Mouse (Mus musculus): ENCODE measurements around the gene Vps29.
"Not testable (repeated sequence)": the region's sequence is repeated elsewhere in the genome, so short reads cannot be mapped to it uniquely, and the experiment has no call there.

Vps29 gene

GRCm38 (mm10) chr5:122353807-122354491 is at the start of gene Vps29, which contains the start of gene Rad9b:
Vps29 (plus strand) TSS chr5:122354369.
Rad9b (minus strand) TSS chr5:122354233.
- DNase-seq (ENCODE audit: low spot score), result peak; percentile 98

- no peak for DNase-seq (ENCODE audit: low spot score)
Observed at GRCm38 (mm10) chr5:122304541-122304940, 49.6 kb upstream of the Vps29 start.

GRCm38 (mm10) chr5:122305472-122305871 is 48.7 kb upstream of the Vps29 start:
- DNase-seq (ENCODE audit: low spot score), result no peak

- DNase-seq (ENCODE audit: low spot score), result no peak
Observed at GRCm38 (mm10) chr5:122306536-122306935, 47.6 kb upstream of the Vps29 start.

- peak; percentile 40 for DNase-seq (ENCODE audit: low spot score)
Observed at GRCm38 (mm10) chr5:122310699-122311098, 43.5 kb upstream of the Vps29 start.

GRCm38 (mm10) chr5:122311692-122312091 is 42.5 kb upstream of the Vps29 start:
- no peak for DNase-seq (ENCODE audit: low spot score)

- DNase-seq (ENCODE audit: low spot score), result no peak
Observed at GRCm38 (mm10) chr5:122312346-122312745, 41.8 kb upstream of the Vps29 start.

- DNase-seq (ENCODE audit: low spot score), result no peak
Observed at GRCm38 (mm10) chr5:122312942-122313684, 41.1 kb upstream of the Vps29 start.

- peak; percentile 58 for DNase-seq (ENCODE audit: low spot score)
Observed at GRCm38 (mm10) chr5:122314966-122315667, 39.1 kb upstream of the Vps29 start.

GRCm38 (mm10) chr5:122317329-122318045 is 36.7 kb upstream of the Vps29 start:
- DNase-seq (ENCODE audit: low spot score), result peak; percentile 43

- DNase-seq (ENCODE audit: low spot score), result peak; percentile 76
Observed at GRCm38 (mm10) chr5:122318100-122318499, 36.1 kb upstream of the Vps29 start.

GRCm38 (mm10) chr5:122318976-122319375 is 35.2 kb upstream of the Vps29 start:
- DNase-seq (ENCODE audit: low spot score), result not testable (repeated sequence)

- DNase-seq (ENCODE audit: low spot score), result no peak
Observed at GRCm38 (mm10) chr5:122319474-122320204, 34.5 kb upstream of the Vps29 start.

- DNase-seq (ENCODE audit: low spot score), result no peak
Observed at GRCm38 (mm10) chr5:122320205-122320781, 33.9 kb upstream of the Vps29 start.

GRCm38 (mm10) chr5:122323523-122323922 is 30.6 kb upstream of the Vps29 start:
- no peak for DNase-seq (ENCODE audit: low spot score)

GRCm38 (mm10) chr5:122324608-122325431 is 29.3 kb upstream of the Vps29 start:
- no peak for DNase-seq (ENCODE audit: low spot score)

GRCm38 (mm10) chr5:122325477-122325876 is 28.7 kb upstream of the Vps29 start:
- no peak for DNase-seq (ENCODE audit: low spot score)

GRCm38 (mm10) chr5:122327283-122327682 is 26.9 kb upstream of the Vps29 start:
- no peak for DNase-seq (ENCODE audit: low spot score)

GRCm38 (mm10) chr5:122330269-122330668 is 23.9 kb upstream of the Vps29 start:
- no peak for DNase-seq (ENCODE audit: low spot score)

GRCm38 (mm10) chr5:122334682-122335081 is 19.5 kb upstream of the Vps29 start:
- no peak for DNase-seq (ENCODE audit: low spot score)
